8 mouse cellular contexts compared by ENCODE assay signal in the genomic region with DNA sequence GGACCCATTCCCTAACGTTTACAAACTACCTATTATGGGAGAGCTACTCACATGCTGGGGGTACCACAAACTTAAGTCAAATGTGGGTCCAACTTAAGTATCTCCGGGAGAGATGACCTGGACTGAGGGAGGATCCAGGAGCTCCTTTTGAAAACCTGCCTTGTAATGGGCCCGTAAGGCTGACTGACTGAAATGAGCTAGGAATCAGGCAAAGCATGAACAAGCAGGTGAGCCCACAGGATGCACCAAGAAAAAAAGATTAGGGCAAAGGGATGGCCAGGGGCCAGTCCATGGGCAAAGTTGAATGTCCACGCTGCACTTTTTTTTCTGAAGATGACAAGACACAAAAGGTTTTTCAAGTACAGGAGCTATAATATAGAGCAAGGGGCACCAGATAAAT. TPM values are rescaled to one million over a fixed set of nuclear protein-coding genes. Genes with fewer than 3 reads are reported as not detected.
A peak's percentile ranks its signal among the peaks of the same experiment; 100 is the strongest.
DNase-seq lines count a peak whose midpoint lies in the region; ATAC-seq and TF ChIP-seq lines count a peak whose summit lies in the region.

No protein-coding gene starts in this region.

- H3K79me2 ChIP-seq in macrophage (ENCODE audit: inconsistent target): peaks cover 7% of the 10 kb centered on the region

- ATAC-seq in intestine, postnatal 0 days: no peak
- no peak for ATAC-seq in inflammation-experienced regulatory T-cells, adult 6 months

- peak overlapping the region; percentile 89 for H3K4me2 ChIP-seq in intestine, postnatal 0 days (replicated peaks; ENCODE audit: low read depth)

- no peaks in the 10 kb centered on the region for H3K9me3 ChIP-seq in forebrain, embryonic 10.5 days
- no peaks in the 10 kb centered on the region for H3K9me3 ChIP-seq in intestine, postnatal 0 days (ENCODE audit: control insufficient read depth)

- peak overlapping the region; percentile 67; the same call in 1 of the 2 replicates for H3K9ac ChIP-seq in intestine, postnatal 0 days (ENCODE audit: low read depth, low read length)

- peaks cover 14% of the 10 kb centered on the region for H3K4me1 ChIP-seq in testis, adult 2 months (ENCODE audit: control insufficient read depth, insufficient read depth, low read length)
- peaks cover 37% of the 10 kb centered on the region for H3K4me1 ChIP-seq in forebrain, embryonic 10.5 days
- peaks cover 13% of the 10 kb centered on the region; the same call in 1 of the 2 replicates for H3K4me1 ChIP-seq in intestine, postnatal 0 days (replicated peaks; ENCODE audit: control insufficient read depth, insufficient read depth, low read length)

- TF ChIP-seq CTCF in testis, adult 2 months (IDR thresholded peaks at IDR 0.05; ENCODE audit: control insufficient read depth, insufficient read depth, insufficient replicate concordance, low read depth, low read length): no peak
- TF ChIP-seq CTCF in intestine, postnatal 0 days (IDR thresholded peaks at IDR 0.05; ENCODE audit: low read depth): no peak

- H3K27me3 ChIP-seq in testis, adult 2 months (ENCODE audit: control insufficient read depth, insufficient read depth, low read length): no peaks in the 10 kb centered on the region
- H3K27me3 ChIP-seq in forebrain, embryonic 10.5 days (ENCODE audit: poor library complexity, severe bottlenecking): peaks cover 5% of the 10 kb centered on the region; the same call in 1 of the 2 replicates
- H3K27me3 ChIP-seq in intestine, postnatal 0 days (replicated peaks; ENCODE audit: control insufficient read depth, insufficient read depth, low read length): no peaks in the 10 kb centered on the region

- H3K27ac ChIP-seq in testis, adult 2 months (ENCODE audit: control insufficient read depth, insufficient read depth, low read depth, low read length): peak overlapping the region; percentile 40
- peak overlapping the region; percentile 99 for H3K27ac ChIP-seq in forebrain, embryonic 10.5 days
- no peak overlapping the region for H3K27ac ChIP-seq in intestine, postnatal 0 days (ENCODE audit: low read depth, low read length)
- no peak overlapping the region for H3K27ac ChIP-seq in macrophage

- H3K36me3 ChIP-seq in testis, adult 2 months (ENCODE audit: control insufficient read depth, insufficient read depth, low read length): no peaks in the 10 kb centered on the region
- peaks cover 38% of the 10 kb centered on the region for H3K36me3 ChIP-seq in forebrain, embryonic 10.5 days (replicated peaks)
- 0 out of 2 replicates have a peak, but pooled peaks cover 12% of the 10 kb centered on the region for H3K36me3 ChIP-seq in intestine, postnatal 0 days (ENCODE audit: control insufficient read depth, insufficient read depth)
- H3K36me3 ChIP-seq in macrophage (ENCODE audit: inconsistent target): no peaks in the 10 kb centered on the region

- no peak for TF ChIP-seq POLR2A in testis, adult 2 months (IDR thresholded peaks at IDR 0.05; ENCODE audit: control insufficient read depth, low read depth, low read length)

- H3K4me3 ChIP-seq in testis, adult 2 months (ENCODE audit: control insufficient read depth, low read depth, low read length): peak overlapping the region; percentile 16
- H3K4me3 ChIP-seq in forebrain, embryonic 10.5 days: peak overlapping the region; percentile 85
- H3K4me3 ChIP-seq in intestine, postnatal 0 days (ENCODE audit: low read depth, low read length): peak overlapping the region; percentile 54
- H3K4me3 ChIP-seq in macrophage (ENCODE audit: inconsistent target): peak overlapping the region; percentile 43

- 9% methylated on average over 4 of the region's 4 CpGs for WGBS in forebrain, embryonic 10.5 days
- 5% methylated on average over 4 of the region's 4 CpGs for WGBS in intestine, postnatal 0 days
- WGBS in macrophage (ENCODE audit: missing documents): 24% methylated on average over 4 of the region's 4 CpGs

- no peak for DNase-seq in testis, postnatal 14 days (ENCODE audit: low spot score)
- DNase-seq in forebrain, embryonic 10.5 days (ENCODE audit: extremely low spot score, low spot score): no peak
- DNase-seq in natural killer cell, adult 2 months (ENCODE audit: low spot score in 2 of 2): no peak
- DNase-seq in MN1 (ENCODE audit: low spot score): no peak

RNA-seq across cellular contexts. Expression of a gene that starts 1.1 kb away (rescaled TPM):
- 5.8 and 6.3 TPM in 2 replicates for polyA plus RNA-seq in testis, adult 2 months (2012; rRNA removed)
- 152 and 158 TPM in 2 replicates for polyA plus RNA-seq in forebrain, embryonic 10.5 days (2016; fragmentation: Nextera tagmentation; extraction: Ambion mirVana)
- 23.4 and 23.7 TPM in 2 replicates for polyA plus RNA-seq in intestine, postnatal 0 days (2015; fragmentation: Nextera tagmentation; extraction: Ambion mirVana)
- total RNA-seq in macrophage (2018; cell fraction: chromatin; rRNA removed): 10 to 100 TPM in 3 of 26 experiments, 1 to 10 TPM in 19, under 1 TPM in 4; 0.33 to 10.7 (median 4.7) TPM
- 1 to 10 TPM; 1.7 to 5.6 (median 2.6) TPM for total RNA-seq in macrophage (2018; cell fraction: cytosol; rRNA removed)
- 10 to 100 TPM in 2 of 26 experiments, 1 to 10 TPM in 22, under 1 TPM in 2; 0.60 to 23.0 (median 2.0) TPM for total RNA-seq in macrophage (2018; cell fraction: nucleus; rRNA removed)
- 1.9 to 22.2 TPM (median 2.9 TPM) in 3 replicates for polyA plus RNA-seq in macrophage (2018)
- polyA plus RNA-seq in inflammation-experienced regulatory T-cells, adult 6 months (2017; shearing (Covaris generic)): 10 to 100 TPM; 12.5 to 20.2 (median 18.8) TPM

RNA-seq across cellular contexts. Expression of a gene that starts 19.5 kb away (rescaled TPM):
- polyA plus RNA-seq in testis, adult 2 months (2012; rRNA removed): 1.3 TPM in 1 of 2 replicates, not detected in the other
- polyA plus RNA-seq in forebrain, embryonic 10.5 days (2016; fragmentation: Nextera tagmentation; extraction: Ambion mirVana): not detected in 2 replicates
- not detected in 2 replicates for polyA plus RNA-seq in intestine, postnatal 0 days (2015; fragmentation: Nextera tagmentation; extraction: Ambion mirVana)
- total RNA-seq in macrophage (2018; cell fraction: chromatin; rRNA removed): not detected
- total RNA-seq in macrophage (2018; cell fraction: cytosol; rRNA removed): not detected
- total RNA-seq in macrophage (2018; cell fraction: nucleus; rRNA removed): not detected
- not detected in 3 replicates for polyA plus RNA-seq in macrophage (2018)
- not detected for polyA plus RNA-seq in inflammation-experienced regulatory T-cells, adult 6 months (2017; shearing (Covaris generic))

RNA-seq across cellular contexts. Expression of a gene that starts 37.0 kb away (rescaled TPM):
- 571 and 603 TPM in 2 replicates for polyA plus RNA-seq in testis, adult 2 months (2012; rRNA removed)
- polyA plus RNA-seq in forebrain, embryonic 10.5 days (2016; fragmentation: Nextera tagmentation; extraction: Ambion mirVana): not detected in 2 replicates
- not detected in 2 replicates for polyA plus RNA-seq in intestine, postnatal 0 days (2015; fragmentation: Nextera tagmentation; extraction: Ambion mirVana)
- 1 to 10 TPM in 4 of 26 experiments, under 1 TPM in 12, not detected in 10; 0.45 to 1.4 (median 0.71) TPM for total RNA-seq in macrophage (2018; cell fraction: chromatin; rRNA removed)
- total RNA-seq in macrophage (2018; cell fraction: cytosol; rRNA removed): under 1 TPM in 2 of 26 experiments, not detected in 24; 0.10 TPM
- total RNA-seq in macrophage (2018; cell fraction: nucleus; rRNA removed): 1 to 10 TPM in 3 of 26 experiments, under 1 TPM in 9, not detected in 14; 0.31 to 2.2 (median 0.63) TPM
- polyA plus RNA-seq in macrophage (2018): not detected in 3 replicates
- not detected for polyA plus RNA-seq in inflammation-experienced regulatory T-cells, adult 6 months (2017; shearing (Covaris generic))

Comparison
In these comparisons a context has a peak if more than half of its experiments do, and no peak if none do; other contexts are left out.
1. H3K27ac ChIP-seq: peak in testis, adult 2 months (single experiment) and forebrain, embryonic 10.5 days (single experiment); none in intestine, postnatal 0 days (single experiment) and macrophage (single experiment).
2. H3K4me3 ChIP-seq: peak in every context shown above with its lines; median percentile 85 in forebrain, embryonic 10.5 days; 54 in intestine, postnatal 0 days; 43 in macrophage; 16 in testis, adult 2 months.
3. RNA of a gene that starts 37.0 kb away (polyA plus RNA-seq): 571 to 603 TPM in testis, adult 2 months; not detected in inflammation-experienced regulatory T-cells, adult 6 months, not detected in forebrain, embryonic 10.5 days, not detected in intestine, postnatal 0 days and not detected in macrophage; every median in the first group is over 100 times any median in the second.